Mouse (Mus musculus): Measurements from ENCODE around the gene Cd209a.
"Not testable (repeated sequence)": the region's sequence is repeated elsewhere in the genome, so short reads cannot be mapped to it uniquely, and the experiment has no call there.

Cd209a gene

DNA sequence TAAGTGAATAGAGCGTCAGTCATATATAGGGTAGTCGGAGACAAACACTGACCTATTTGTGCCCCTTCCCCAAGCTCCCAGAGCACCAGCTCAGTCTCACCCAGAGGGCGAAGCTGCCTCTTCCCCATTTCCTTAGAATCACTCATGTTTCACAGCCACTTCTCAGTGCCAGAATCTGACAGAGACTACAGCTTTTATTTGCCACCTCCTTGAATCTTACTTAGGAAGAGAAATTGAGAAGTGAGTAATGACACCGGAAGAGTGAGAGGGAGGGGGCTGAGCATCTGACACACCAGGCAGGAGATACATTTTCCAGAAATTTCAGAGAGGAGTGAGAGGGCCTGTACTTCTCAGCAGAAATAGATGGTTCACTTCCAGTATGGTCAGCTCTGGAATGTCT lies at the start of gene Cd209a:
TSS of gene Cd209a (minus strand) at position 224 of the 400 bp plus-strand sequence.
- DNase-seq, result no peak

DNA sequence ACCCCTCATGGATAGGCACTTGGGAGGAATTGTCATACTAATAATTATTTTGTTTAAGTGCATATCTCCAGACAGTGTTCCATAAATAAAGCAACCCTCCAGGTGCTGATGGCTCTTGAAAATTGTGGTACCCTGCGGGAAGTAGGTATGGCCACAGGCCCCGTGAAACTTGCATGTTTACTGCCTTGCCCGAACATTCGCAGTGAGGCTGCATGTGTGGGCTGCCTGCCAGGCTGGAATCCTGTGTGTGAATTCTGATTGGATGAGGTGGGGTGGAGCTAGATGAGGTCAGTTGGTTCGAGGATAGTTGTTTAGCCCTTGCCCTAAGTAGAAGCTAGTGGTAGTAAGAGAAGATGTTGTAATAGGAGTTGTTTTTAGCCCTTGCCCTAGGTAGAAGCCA lies 19.9 kb upstream of the Cd209a start:
- DNase-seq, result not testable (repeated sequence)

DNA sequence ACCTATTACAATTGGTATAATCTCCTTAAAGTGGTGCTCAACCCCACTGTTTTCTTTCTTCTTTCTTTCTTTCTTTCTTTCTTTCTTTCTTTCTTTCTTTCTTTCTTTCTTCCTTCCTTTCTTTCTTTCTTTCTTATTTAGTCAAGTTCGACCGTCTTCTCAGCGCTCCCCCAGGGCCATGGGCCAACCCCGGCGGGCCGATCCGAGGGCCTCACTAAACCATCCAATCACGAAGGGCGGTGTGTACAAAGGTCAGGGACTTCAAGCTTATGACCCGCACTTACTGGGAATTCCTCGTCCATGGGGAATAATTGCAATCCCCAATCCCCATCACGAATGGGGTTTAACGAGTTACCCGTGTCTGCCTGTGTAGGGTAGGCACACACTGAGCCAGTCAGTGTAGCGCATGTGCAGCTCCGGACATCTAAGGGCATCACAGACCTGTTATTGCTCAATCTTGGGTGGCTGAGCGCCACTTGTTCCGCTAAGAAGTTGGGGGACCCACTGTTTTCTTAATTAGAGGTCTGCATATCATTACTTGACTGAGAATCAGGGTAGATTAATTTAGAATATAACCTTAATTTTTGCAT lies 5.6 kb upstream of the Cd209a start:
- peak; percentile 67 to 79 for DNase-seq

DNA sequence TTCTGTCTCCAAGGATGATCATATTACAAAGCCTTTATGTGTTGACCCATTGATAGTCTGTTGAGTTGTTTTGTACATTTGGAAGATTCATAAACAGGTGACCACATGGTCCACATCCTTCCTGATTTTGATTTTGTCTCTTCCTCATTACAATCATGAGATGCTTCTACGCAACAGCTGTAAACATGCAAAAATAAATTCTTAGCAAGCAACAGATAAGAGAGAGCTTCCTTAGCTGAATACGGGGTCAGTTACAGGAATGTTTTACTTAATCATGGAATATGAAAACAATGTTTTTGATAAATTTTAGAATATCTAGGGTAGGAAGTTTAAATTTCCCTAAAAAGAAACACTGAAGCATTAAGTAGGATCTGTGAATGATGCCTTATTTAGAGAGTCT lies 11.8 kb downstream of the Cd209a start:
- DNase-seq, result no peak

DNA sequence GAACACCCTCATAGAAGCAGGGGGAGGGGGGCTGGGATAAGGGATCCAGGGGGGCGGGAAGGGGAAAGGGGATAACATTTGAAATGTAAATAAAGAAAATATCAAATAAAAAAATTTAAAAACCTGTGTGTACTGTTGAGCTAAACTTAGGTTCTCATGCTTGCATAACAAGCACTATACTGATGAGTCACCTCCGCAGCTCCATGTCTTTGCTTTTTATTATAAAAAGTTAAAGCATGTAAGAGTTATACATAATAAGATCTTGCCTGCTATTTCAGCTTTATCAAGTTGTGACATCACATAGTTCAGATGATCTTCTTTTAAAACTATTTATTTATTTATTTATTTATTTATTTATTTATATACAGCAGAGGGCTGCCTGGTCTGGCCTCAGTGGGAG lies 13.2 kb downstream of the Cd209a start:
- no peak for DNase-seq

DNA sequence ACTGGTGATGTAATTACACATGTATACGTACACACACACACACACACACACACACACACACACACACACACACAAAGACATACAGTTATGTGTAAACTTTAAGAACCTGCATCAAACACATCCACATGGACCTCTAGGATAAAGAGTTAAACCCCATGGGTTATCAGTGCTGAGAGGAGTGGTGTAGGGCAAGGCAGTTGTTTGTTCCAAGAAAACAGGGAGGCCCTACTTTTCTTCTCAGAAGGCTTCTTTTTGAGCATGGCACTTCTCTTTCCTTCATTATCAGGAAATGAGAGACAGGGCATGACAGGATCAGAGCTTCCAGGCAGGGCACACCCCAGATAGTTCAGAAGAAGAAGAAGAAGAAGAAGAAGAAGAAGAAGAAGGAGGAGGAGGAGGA lies 14.7 kb downstream of the Cd209a start:
- no peak for DNase-seq

DNA sequence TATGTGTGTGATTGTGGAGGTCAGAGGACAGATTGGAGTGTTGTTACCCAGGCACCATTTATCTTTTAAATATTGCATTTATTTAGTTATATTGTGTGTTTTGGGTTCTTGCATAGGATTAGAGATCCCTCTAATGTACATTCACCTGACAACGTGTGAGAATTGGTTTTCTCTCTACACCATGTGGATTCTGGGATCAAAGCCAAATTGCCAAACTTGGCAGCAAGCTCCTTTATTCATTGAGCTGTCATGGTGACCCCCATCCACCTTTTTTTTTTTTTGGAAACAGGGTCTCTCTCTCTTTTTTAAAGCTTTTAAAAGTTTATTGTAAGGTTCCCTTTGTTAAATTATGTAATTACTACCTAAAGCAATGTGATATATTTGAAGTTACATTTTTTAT lies 27.7 kb downstream of the Cd209a start:
- DNase-seq, result no peak

DNA sequence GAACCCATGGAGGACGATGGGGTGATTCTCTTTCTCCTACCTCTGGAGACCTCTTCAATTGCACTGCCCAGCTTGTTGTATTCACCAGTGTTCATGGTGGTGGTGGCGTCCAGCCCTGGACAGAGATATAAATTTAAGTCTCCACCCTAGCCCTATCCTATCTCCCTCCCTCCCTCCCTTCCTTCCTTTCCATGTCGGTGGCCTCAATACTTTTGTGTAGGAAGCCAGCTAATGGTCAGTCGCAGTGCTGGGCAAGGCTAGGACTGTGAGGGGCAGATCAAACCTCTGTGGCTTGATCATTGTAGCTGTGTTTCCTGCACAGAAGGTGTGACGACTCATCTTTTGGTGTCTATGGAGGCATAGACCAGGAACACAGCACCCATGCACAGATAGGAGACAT lies 28.2 kb downstream of the Cd209a start, which contains the start of gene Clec4g:
TSS of gene Clec4g (minus strand) at position 101 of the 400 bp plus-strand sequence.
- no peak for DNase-seq

DNA sequence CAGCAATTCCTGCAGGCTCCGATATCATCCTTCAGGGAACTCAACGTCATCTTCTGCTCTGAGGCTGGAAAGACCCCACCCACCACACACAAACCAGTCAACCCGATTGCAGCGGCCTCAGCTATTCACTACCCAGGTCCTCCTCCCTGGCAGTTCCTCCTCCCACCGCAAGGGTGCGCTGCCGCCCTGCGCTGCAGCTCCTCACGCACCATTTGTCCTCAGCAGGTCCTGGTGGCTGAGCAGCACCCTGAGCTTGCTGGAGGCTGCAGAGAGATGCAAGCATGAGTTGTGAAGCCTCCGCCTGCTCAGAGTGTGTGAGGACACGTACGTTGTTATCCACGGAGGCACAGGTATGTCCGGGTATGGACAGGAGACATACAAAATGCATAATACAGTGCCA lies 30.2 kb downstream of the Cd209a start:
- DNase-seq, result peak; percentile 92 to 93

DNA sequence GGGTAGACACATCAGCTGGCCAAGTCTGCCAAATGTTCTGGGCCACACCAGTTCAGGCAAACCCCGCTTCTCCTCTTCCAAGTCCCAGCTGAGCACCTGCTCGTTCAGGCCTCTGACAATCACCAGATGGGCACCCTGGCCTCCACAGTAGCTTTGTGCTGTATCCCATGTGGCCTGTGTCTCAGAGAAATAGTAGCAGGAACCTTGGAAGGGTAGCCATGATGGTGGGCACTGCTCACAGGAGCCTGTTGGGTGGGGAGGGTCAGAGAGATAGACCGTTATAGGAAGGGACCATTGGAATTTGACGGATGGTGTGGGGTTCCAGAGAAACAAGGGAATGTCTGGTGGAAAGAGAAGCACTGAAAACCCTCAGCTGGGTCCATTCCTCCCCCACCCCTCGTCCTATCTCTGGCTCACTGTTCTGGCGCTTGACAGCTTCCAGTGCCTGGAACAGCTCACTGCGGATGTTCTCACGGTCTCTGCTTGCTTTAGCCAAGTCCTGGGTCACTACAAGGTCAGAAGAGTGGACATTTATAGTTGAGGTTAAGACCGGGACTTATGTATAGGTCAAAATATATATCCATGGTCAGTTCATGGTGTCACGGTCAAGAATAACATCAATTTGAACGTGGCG lies 31.3 kb downstream of the Cd209a start:
- no peak for DNase-seq

DNA sequence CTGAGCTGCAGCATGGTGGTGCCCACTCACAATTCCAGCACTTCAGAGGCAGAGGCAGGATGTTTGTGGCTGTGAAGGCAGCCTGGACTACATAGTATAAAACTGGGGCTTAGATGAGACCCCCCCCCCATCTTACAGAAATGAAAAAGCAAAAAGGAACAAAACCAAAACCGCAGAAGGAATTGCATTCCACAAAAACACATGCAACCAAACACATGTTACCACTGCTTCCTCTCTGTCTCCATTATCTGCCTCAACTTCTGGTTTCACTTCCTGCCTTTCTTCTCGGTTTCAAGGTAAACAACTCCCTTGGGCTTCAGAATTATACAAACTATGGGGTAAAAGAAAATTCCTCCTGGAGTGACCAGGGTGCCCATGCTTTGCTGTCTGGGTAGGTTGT lies 37.1 kb downstream of the Cd209a start:
- DNase-seq, result peak; percentile 50 to 55

DNA sequence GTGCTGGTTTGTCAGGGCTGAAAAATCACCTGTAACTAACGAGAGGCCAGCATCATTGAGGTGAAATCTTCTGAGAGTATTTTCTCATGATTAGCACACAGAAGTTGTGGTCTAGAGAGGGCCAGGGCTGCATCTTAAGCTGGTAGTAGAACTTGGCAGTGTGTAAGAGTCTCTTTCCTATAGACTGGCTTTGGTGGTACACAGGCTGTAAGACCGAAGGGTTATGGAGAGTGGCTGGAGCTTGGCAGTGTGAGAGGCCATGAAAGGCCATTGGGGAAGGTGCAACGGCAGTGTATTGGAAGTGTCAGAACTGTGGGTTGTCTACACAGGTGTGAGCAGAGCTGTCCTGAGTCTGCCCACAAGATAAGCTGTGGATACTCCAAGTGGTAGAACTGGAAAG lies 38.5 kb downstream of the Cd209a start:
- peak in 1 of 2 experiments; percentile 27 for DNase-seq

DNA sequence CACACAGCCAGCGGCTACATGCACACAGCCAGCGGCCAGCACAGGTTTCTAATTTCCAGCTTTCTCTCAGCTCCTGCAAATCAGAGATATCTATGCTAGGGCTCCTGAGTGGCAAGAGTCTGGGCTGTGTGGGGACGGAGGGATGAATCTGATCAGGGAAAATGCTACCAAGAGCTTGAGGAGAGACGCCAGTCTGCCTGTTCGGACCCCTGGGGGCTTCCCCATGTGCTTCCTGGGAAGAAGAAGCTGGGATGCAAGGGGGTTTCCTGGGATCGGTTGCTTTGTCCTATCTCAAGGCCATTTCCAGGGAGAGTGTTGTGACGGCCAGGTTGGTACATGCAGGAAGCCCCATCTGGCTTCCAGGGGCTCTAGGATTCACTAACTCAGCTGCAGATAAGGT lies 41.2 kb downstream of the Cd209a start:
- DNase-seq, result no peak

DNA sequence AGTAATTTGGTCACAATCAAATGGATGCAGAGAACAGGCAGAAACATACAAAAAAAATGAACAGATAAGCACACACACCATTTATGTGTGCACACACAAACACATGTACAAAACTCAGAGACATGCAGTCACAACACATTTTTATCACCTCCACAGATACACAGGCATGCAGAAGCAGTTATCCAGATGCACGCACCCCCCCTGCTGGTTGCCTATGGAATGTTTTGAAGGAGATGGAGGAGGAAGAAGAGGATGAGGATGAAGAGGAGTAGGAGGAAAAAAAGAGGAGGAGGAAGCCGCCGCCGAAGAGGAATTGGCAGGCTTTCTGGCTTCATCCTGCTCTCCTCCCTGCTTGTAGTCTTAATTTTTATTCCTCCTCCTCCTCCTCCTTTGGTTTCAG lies 43.1 kb downstream of the Cd209a start:
- DNase-seq, result no peak

DNA sequence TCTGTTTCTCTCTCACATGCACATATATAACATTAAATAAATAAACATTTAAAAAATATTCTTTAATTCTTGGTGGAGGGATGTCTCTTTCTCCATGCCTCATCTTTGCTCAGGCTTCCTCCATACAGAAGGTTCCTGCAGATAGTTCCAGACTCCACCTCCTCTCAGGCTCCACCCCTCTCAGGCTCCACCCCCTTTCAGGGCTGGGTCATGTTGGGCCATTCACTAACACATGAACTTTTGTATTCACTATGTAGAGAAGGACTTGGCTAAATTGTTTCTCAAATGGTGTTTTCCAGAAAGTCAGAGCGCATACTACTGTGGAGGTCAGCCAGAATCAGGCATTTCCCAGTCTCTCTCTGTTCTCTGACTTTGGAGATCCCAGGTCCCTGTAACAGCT lies 47.3 kb downstream of the Cd209a start:
- peak; percentile 55 to 63 for DNase-seq

DNA sequence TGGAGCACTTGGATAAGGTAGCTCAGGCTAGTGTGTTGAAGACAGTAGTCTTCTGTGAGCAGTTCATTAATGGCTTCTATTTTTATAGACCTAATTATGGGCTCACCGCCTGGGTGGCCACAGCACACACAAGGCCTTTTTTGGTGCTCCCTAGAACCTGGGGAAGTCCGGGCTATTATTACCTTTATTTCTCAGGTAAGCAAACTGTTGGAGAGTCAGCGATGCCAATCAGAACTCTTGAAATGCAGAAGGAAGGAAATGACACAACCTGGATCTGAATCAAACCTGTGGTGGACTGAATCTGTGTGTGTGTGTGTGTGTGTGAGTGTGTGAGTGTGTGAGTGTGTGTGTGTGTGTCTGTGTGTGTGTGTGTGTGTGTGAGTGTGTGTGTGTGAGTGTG lies 54.7 kb downstream of the Cd209a start, which contains the start of gene Fcer2a:
TSS of gene Fcer2a (minus strand) at position 55 of the 400 bp plus-strand sequence.
- DNase-seq, result peak; percentile 60 to 73
